Mouse (Mus musculus) kidney, postnatal 0 days (tissue): ENCODE data around the gene Naa40. TPM values are rescaled to one million over a fixed set of nuclear protein-coding genes. Genes with fewer than 3 reads are reported as not detected.

Experiments
- ATAC-seq: fragments of 200-750 bp; cut with Nextera tagmentation; replicated peaks from 2 replicates; pipeline ENCODE4 v1.8.0; 2017; ENCODE audit warnings: low read depth, moderate number of reproducible peaks, moderate TSS enrichment, moderate library complexity; ENCODE audit not compliant: low FRiP score
- DNase-seq: peaks from one replicate; pipeline ENCODE4 v3.0.0-alpha.2; 2016; ENCODE audit warnings: low spot score
- H3K27ac ChIP-seq: fragments of 300-500 bp; sonication (generic); 2 replicates; pipeline ENCODE4 v1.5.1; 2014; ENCODE audit warnings: mild to moderate bottlenecking
- H3K27me3 ChIP-seq: fragments of 300-500 bp; sonication (generic); 2 replicates; pipeline ENCODE4 v1.6.1; 2014; ENCODE audit warnings: low read length, mixed read lengths; ENCODE audit not compliant: insufficient read depth
- H3K36me3 ChIP-seq: fragments of 300-500 bp; sonication (generic); 2 replicates; pipeline ENCODE4 v1.6.1; 2014; ENCODE audit warnings: low read length, mixed read lengths; ENCODE audit not compliant: insufficient read depth
- H3K4me1 ChIP-seq: fragments of 300-500 bp; sonication (generic); replicated peaks from 2 replicates; pipeline ENCODE4 v1.6.1; 2014; ENCODE audit warnings: antibody characterized with exemption, low read length, mixed read lengths; ENCODE audit not compliant: insufficient read depth
- H3K4me2 ChIP-seq: fragments of 300-500 bp; sonication (generic); 2 replicates; pipeline ENCODE4 v1.6.1; 2014; ENCODE audit warnings: mild to moderate bottlenecking, low read length, moderate library complexity, mixed read lengths
- H3K4me3 ChIP-seq: fragments of 300-500 bp; sonication (generic); replicated peaks from 2 replicates; pipeline ENCODE4 v1.5.1; 2014; ENCODE audit warnings: low read depth, low read length
- H3K9ac ChIP-seq: fragments of 300-500 bp; sonication (generic); 2 replicates; pipeline ENCODE4 v1.6.1; 2014; ENCODE audit warnings: low read depth, low read length
- H3K9me3 ChIP-seq: fragments of 300-500 bp; sonication (generic); replicated peaks from 2 replicates; pipeline ENCODE4 v1.6.1; 2016; ENCODE audit warnings: low read length, inconsistent platforms, mixed read lengths
- CTCF ChIP-seq: IDR thresholded peaks from 2 replicates; pipeline ENCODE4 v1.5.1; 2016; ENCODE audit warnings: antibody characterized with exemption, low read depth, mild to moderate bottlenecking, moderate library complexity
- WGBS: fragments of 180-500 bp; shearing (Covaris S2); extraction: QIAGEN DNeasy Blood & Tissue Kit; methylation state at CpG from one replicate; pipeline ENCODE4 v1.1.7; 2014; 5-methylcytosine and 5-hydroxymethylcytosine counted together
- polyA plus RNA-seq: library from polyadenylated mRNA; unstranded; fragments of >200 nt; fragmentation: Nextera tagmentation; extraction: Ambion mirVana; gene quantifications from 2 replicates; pipeline ENCODE4 v1.2.1, GENCODE M21; 2015

The Naa40 gene
- polyA plus RNA-seq, 1 experiment from 2014 or later, result 47.3 TPM

DNA sequence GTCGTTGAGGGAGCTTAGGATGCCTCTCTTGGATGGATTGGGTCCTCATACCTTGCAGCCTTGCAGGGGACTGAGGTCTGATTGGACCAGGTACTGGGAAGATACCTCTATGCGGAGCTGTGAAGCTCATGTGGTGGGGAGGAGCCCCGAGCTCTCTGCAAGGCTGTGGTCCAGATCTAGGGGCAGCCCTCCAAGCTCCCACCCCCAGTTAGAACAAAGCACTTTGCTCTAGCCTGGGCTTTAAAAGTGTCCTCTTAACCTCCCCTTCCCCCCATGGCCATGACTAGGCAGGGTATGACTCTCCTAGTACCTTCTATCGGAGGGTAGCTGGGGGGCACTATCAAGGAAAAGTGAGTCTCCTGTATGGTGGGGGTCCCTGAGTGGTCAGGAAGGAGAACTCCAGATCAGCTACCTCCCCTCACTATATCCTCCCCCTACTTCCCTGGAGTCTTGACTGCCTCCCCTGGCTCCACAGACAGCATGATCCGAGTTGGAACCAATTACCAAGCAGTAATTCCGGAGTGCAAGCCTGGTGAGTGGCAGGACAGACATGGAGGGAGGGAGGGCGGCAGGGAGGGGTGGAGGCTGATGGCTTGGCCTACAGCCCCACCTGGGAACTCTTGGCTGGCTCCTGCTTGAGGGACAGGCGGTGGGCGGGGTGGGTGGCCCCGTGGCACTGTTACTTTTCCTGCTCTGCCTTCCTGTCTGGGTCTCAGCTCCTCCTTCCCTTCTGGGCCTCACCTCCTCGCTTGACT is 28.5 kb upstream of the Naa40 start:
- Histone ChIP-seq H3K9me3 (no peaks in the 10 kb centered on the region), H3K4me2 (peak overlapping the region; percentile 97), H3K9ac (peak overlapping the region; percentile 82), H3K27ac (no peak overlapping the region), H3K27me3 (no peaks in the 10 kb centered on the region), H3K4me3 (peak overlapping the region; percentile 64), H3K4me1 (peaks cover 46% of the 10 kb centered on the region), H3K36me3 (peaks cover 10% of the 10 kb centered on the region; the same call in 1 of the 2 replicates)
- TF ChIP-seq CTCF, result no peak
- ATAC-seq (no peak), DNase-seq (no peak)
- WGBS, result 8% methylated on average over 11 of the region's 11 CpGs

DNA sequence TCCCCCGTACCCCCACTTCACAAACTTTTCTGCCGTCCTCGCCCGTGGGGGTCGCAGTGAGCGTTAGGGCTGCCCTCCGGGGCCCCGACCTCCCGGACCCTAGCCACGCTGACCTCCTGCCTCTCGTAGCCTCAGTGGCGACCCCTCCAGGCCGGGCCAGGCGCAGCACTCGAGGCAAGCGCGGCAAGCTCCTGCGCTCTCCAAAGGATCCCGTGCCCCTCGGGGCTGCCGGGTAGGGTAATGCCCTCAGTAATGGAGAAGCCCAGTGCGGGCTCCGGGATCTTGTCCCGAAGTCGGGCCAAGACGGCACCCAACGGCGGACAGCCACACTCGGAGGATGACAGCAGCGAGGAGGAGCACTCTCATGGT is 27.7 kb upstream of the Naa40 start:
- Histone ChIP-seq H3K27me3 (no peaks in the 10 kb centered on the region), H3K27ac (peak overlapping the region; percentile 83), H3K4me3 (peak overlapping the region; percentile 64), H3K9ac (peak overlapping the region; percentile 82), H3K36me3 (peaks cover 3% of the 10 kb centered on the region; the same call in 1 of the 2 replicates), H3K4me2 (peak overlapping the region; percentile 97), H3K9me3 (no peaks in the 10 kb centered on the region), H3K4me1 (peaks cover 46% of the 10 kb centered on the region)
- TF ChIP-seq CTCF, result peak; percentile 78
- peak; percentile 27 for ATAC-seq
- DNase-seq, result peak; percentile 77
- WGBS, result under 1% methylated on average over 30 of the region's 30 CpGs

DNA sequence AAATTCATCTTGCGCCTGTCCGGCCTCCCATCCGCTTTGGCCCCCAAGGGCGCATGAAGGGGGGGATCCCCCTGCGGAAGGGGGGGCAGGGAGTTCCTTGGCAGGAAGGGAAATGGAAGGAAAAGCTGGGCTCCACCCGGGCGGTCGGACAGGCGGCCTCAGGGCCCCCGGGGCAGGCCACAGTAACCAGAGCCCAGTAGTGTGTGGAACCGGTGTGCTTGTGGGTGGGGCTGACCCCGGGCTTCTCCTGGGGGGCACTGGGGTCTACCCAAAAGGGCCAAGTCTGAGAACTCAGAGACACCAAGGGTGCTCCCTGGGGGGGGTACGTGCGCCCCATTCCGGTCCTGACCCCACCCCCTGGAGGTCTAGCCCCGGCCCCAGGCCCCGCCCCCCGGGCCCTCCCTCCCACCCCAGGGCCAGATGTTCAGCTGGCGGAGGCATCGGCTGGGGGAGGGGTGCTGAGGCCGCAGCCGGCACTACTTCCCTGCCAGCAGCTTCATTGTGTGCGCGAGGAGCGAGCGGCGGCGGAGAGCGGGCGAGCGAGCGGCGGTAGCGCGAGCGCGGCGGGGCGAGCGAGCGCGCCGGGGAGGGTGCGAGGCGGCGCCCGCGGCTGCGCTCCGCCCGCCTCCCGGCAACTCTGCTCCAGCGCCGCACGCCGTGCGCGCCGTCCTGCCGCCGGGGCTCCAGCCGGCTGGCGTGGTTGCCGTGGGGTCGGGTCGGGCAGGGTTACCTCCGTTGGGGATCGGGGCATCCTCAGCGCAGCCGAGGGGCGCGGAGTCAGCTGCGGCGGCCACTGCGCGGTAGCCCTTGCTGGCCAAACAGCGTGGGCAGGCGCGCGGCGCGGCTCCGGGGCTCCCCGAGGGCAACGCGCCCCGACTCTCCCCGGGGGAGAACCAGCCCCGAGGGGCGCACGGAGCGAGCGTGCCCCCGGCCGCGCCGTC is 27.1 kb upstream of the Naa40 start:
- peak overlapping the region; percentile 64 for H3K4me3 ChIP-seq
- peaks cover 46% of the 10 kb centered on the region for H3K4me1 ChIP-seq
- DNase-seq (peak; percentile 91), ATAC-seq (peak; percentile 48)
- WGBS, result under 1% methylated on average over 66 of the region's 97 CpGs
- TF ChIP-seq CTCF, result no peak
- peak overlapping the region; percentile 82 for H3K9ac ChIP-seq
- H3K27me3 ChIP-seq, result no peaks in the 10 kb centered on the region
- no peaks in the 10 kb centered on the region for H3K9me3 ChIP-seq
- peak overlapping the region; percentile 83 for H3K27ac ChIP-seq
- no peaks in the 10 kb centered on the region for H3K36me3 ChIP-seq
- peak overlapping the region; percentile 97 for H3K4me2 ChIP-seq

DNA sequence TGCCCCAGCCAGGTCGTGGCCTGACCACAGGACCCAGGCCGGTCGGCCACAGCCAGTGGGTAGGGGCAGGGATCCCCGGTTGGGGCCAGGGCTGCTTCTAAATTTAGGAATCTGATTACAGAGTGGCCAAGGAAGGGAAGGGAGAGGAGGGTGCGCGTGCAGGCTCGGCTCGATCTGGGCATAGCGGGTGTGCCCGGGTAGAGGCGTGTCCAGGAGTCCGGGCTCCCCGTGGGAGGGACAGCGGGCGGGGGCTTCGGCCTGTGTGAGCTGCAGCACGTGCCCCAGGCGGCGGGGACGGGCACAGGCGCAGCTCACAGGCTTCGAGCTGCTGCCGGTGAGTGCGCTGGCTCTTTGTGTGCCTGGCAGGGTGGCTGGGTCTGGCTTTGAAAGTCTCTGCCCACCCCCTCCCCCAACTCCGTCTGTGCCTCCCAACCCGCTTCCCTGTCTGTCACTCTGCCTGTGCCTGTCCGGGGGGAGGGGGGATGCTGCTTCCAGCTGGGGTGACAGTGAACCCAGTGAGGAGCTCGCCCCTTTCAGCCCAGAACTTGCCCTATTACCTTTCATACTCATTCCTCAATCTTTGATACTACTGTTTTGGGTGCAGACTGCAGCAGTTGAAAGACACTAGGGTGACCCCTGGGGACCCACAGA is 26.2 kb upstream of the Naa40 start, which contains the start of gene Rcor2:
TSS of gene Rcor2 (plus strand) at position 235 of the 651 bp plus-strand sequence.
- Histone ChIP-seq H3K9ac (peak within 1 kb of the TSS; percentile 82), H3K9me3 (no peaks in the 10 kb centered on the region), H3K4me1 (peaks cover 46% of the 10 kb centered on the region), H3K4me2 (peak within 1 kb of the TSS; percentile 97), H3K36me3 (no peaks in the 10 kb centered on the region), H3K4me3 (peak within 1 kb of the TSS; percentile 64), H3K27ac (peak within 1 kb of the TSS; percentile 83), H3K27me3 (no peaks in the 10 kb centered on the region)
- DNase-seq (peak; percentile 64), ATAC-seq (peak; percentile 38)
- TF ChIP-seq CTCF, result no peak
- WGBS, result 7% methylated on average over 27 of the region's 28 CpGs

DNA sequence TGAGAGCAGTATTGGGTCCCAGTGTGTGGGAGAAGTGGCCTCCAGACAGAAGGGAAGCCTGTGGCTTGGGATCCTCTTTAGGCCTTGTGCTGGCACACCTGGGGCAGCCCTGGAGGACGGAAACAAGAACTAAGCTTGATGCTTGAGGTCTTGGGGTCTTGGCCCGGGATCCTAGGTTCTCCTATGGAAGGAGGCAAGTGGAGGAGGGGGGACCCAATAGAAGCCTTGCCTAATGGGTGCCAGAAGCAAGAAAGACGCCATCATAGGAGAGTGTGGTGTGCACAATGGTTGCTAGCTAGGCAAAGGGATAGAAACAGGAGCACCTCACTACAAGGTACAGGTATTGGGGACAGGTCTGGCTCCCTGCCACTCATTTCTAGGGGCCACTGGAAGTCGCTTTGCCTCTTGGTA is 25.4 kb upstream of the Naa40 start:
- ATAC-seq, result no peak
- no peak for DNase-seq
- Histone ChIP-seq H3K27ac (no peak overlapping the region), H3K27me3 (no peaks in the 10 kb centered on the region), H3K9me3 (no peaks in the 10 kb centered on the region), H3K4me2 (no peak overlapping the region), H3K4me1 (peaks cover 46% of the 10 kb centered on the region), H3K36me3 (no peaks in the 10 kb centered on the region), H3K4me3 (no peak overlapping the region), H3K9ac (no peak overlapping the region)
- 58% methylated on average over 4 of the region's 4 CpGs for WGBS
- TF ChIP-seq CTCF, result no peak
